Comparison of ENCODE assay signal across 25 mouse cellular contexts in genomic region chr17:84122486-84123131, GRCm38 (mm10).
DNase-seq lines count a peak whose midpoint lies in the region; ATAC-seq and TF ChIP-seq lines count a peak whose summit lies in the region.
"Had no signal": no experiment of that assay in that cellular context is flagged by ENCODE, and none has a peak within 500 bp of the region (broad histone marks: within the 10 kb centered on the region; RNA-seq: fewer than 3 reads in every experiment).

No protein-coding gene starts in this region.

- peaks cover 40% of the 10 kb centered on the region for H3K4me1 ChIP-seq in heart, embryonic 10.5 days
- peaks cover 50% of the 10 kb centered on the region for H3K4me1 ChIP-seq in spleen, adult 2 months (ENCODE audit: control insufficient read depth, insufficient read depth, insufficient read length)
- H3K4me1 ChIP-seq in limb, embryonic 10.5 days: peaks cover 51% of the 10 kb centered on the region
- H3K4me1 ChIP-seq in intestine, embryonic 15.5 days (replicated peaks): peaks cover 15% of the 10 kb centered on the region
- H3K4me1 ChIP-seq: midbrain, embryonic 15.5 days; neural tube, embryonic 13.5 days had no signal

- H3K4me3 ChIP-seq in heart, embryonic 10.5 days: no peak overlapping the region
- H3K4me3 ChIP-seq in spleen, adult 2 months (ENCODE audit: extremely low read depth, insufficient read depth, insufficient read length): no peak overlapping the region
- H3K4me3 ChIP-seq in limb, embryonic 10.5 days: no peak overlapping the region
- H3K4me3 ChIP-seq in intestine, embryonic 15.5 days (replicated peaks): no peak overlapping the region
- H3K4me3 ChIP-seq: heart, embryonic 13.5 days; liver, embryonic 12.5 days; midbrain, embryonic 15.5 days; myocyte; neural tube, embryonic 13.5 days had no signal

- no peak for DNase-seq in heart, embryonic 10.5 days (ENCODE audit: low spot score)
- DNase-seq in heart, postnatal 36 days: no peak
- no peak for DNase-seq in spleen, adult 2 months (ENCODE audit: low read depth in 1 of 2, low spot score in 2 of 2)
- no peak for DNase-seq in spleen, adult 12 weeks (ENCODE audit: low spot score)
- DNase-seq in limb, embryonic 10.5 days (ENCODE audit: low spot score): no peak
- no peak for DNase-seq in adrenal gland, adult 2 months
- DNase-seq in left cerebral cortex, adult 11 months (ENCODE audit: low spot score): no peak
- DNase-seq: cerebellum, adult 8-10 months; forebrain, postnatal 0 days; gastrocnemius, postnatal 25 days; heart, adult 18-20 months; heart, postnatal 14 days; kidney, adult 2 months; kidney, postnatal 14 days; lung, adult 2 months; lung, postnatal 14 days had no signal

- no peak for ATAC-seq in intestine, embryonic 15.5 days
- ATAC-seq: forebrain, postnatal 0 days; inflammation-experienced regulatory T-cells, adult 6 months; liver, embryonic 12.5 days; midbrain, embryonic 15.5 days had no signal

- no peaks in the 10 kb centered on the region for H3K36me3 ChIP-seq in heart, embryonic 10.5 days
- no peaks in the 10 kb centered on the region for H3K36me3 ChIP-seq in spleen, adult 2 months (ENCODE audit: control insufficient read depth, insufficient read depth, low read length)
- no peaks in the 10 kb centered on the region for H3K36me3 ChIP-seq in limb, embryonic 10.5 days
- H3K36me3 ChIP-seq in intestine, embryonic 15.5 days: no peaks in the 10 kb centered on the region
- H3K36me3 ChIP-seq: heart, embryonic 13.5 days; liver, embryonic 12.5 days; midbrain, embryonic 15.5 days; neural tube, embryonic 13.5 days had no signal

- H3K27ac ChIP-seq in heart, embryonic 10.5 days: 0 out of 2 replicates have a peak overlapping the region, but pooled peaks have one; percentile 12
- 0 out of 2 replicates have a peak overlapping the region, but pooled peaks have one; percentile 27 for H3K27ac ChIP-seq in spleen, adult 2 months (ENCODE audit: insufficient read depth, low read length)
- H3K27ac ChIP-seq in limb, embryonic 10.5 days: peak overlapping the region; percentile 32; the same call in 1 of the 2 replicates
- no peak overlapping the region for H3K27ac ChIP-seq in intestine, embryonic 15.5 days
- H3K27ac ChIP-seq: heart, embryonic 13.5 days; hindbrain, embryonic 14.5 days; liver, embryonic 12.5 days; midbrain, embryonic 15.5 days; neural tube, embryonic 13.5 days; stomach, postnatal 0 days had no signal

- no peak overlapping the region; the same call in 1 of the 2 replicates for H3K9ac ChIP-seq in intestine, embryonic 15.5 days
- H3K9ac ChIP-seq: forebrain, postnatal 0 days; heart, embryonic 13.5 days; hindbrain, embryonic 14.5 days; liver, embryonic 12.5 days; midbrain, embryonic 15.5 days; neural tube, embryonic 13.5 days had no signal

- intact Hi-C loops in heart, postnatal 36 days (cut with DNase I): no loop called here

- no peaks in the 10 kb centered on the region for H3K9me3 ChIP-seq in heart, embryonic 10.5 days
- H3K9me3 ChIP-seq in limb, embryonic 10.5 days (replicated peaks): no peaks in the 10 kb centered on the region
- no peaks in the 10 kb centered on the region for H3K9me3 ChIP-seq in intestine, embryonic 15.5 days
- H3K9me3 ChIP-seq: heart, embryonic 13.5 days; liver, embryonic 12.5 days; midbrain, embryonic 15.5 days; neural tube, embryonic 13.5 days had no signal

- H3K27me3 ChIP-seq in heart, embryonic 10.5 days (ENCODE audit: insufficient read depth, poor library complexity, severe bottlenecking): no peaks in the 10 kb centered on the region
- no peaks in the 10 kb centered on the region for H3K27me3 ChIP-seq in spleen, adult 2 months (ENCODE audit: control insufficient read depth, insufficient read depth, low read length)
- H3K27me3 ChIP-seq in limb, embryonic 10.5 days (ENCODE audit: low read depth, poor library complexity, severe bottlenecking): no peaks in the 10 kb centered on the region
- no peaks in the 10 kb centered on the region for H3K27me3 ChIP-seq in intestine, embryonic 15.5 days (replicated peaks)
- H3K27me3 ChIP-seq: heart, embryonic 13.5 days; liver, embryonic 12.5 days; midbrain, embryonic 15.5 days; neural tube, embryonic 13.5 days had no signal

- 76% methylated on average over 6 of the region's 6 CpGs for WGBS in heart, embryonic 10.5 days
- 80% methylated on average over 6 of the region's 6 CpGs for WGBS in spleen, adult 2 months
- 85% methylated on average over 6 of the region's 6 CpGs for WGBS in limb, embryonic 10.5 days
- 82% methylated on average over 6 of the region's 6 CpGs for WGBS in intestine, embryonic 15.5 days

- no peak for TF ChIP-seq POLR2A in spleen, adult 2 months (IDR thresholded peaks at IDR 0.05; ENCODE audit: low read depth, low read length)

- TF ChIP-seq CTCF in spleen, adult 2 months (IDR thresholded peaks at IDR 0.05; ENCODE audit: extremely low read depth, insufficient read depth, insufficient read length, insufficient replicate concordance): no peak

- no peak overlapping the region for H3K4me2 ChIP-seq in intestine, embryonic 15.5 days (replicated peaks)
- H3K4me2 ChIP-seq: heart, embryonic 13.5 days; hindbrain, embryonic 14.5 days; liver, embryonic 12.5 days; midbrain, embryonic 15.5 days; neural tube, embryonic 13.5 days had no signal
